Mouse (Mus musculus) right cerebral cortex, postnatal 4 days (tissue): ENCODE results near the gene Olfr1188.
"Not testable (repeated sequence)": the region's sequence is repeated elsewhere in the genome, so short reads cannot be mapped to it uniquely, and the experiment has no call there.

Experiments
- DNase-seq: peaks from one replicate; pipeline ENCODE4 v3.0.0-alpha.2; 2022

Gene Olfr1188

DNA sequence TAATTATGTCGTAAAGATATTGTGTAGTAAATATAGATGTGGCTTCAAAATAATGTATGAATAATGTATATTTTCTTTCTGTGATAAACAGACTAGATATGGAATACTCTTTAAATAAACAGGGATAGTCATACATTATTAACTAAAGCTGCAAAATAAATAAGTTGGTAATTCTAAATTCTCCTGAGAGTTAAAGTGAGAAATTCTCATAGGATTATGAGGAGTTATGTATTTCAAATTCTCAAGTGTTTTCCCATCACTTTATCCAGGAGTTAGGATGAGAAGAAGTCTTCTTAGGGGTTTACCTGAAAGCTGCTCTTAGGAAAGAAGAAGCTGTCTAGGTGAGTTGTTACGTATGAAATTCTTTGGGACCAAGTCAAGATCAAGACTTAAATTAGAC, at the start of gene Olfr1188:
Gene Olfr1188, plus strand, starts transcription at position 301 of the 400 bp plus-strand sequence.
- no peak for DNase-seq

- DNase-seq: no peak
These were observed 38.5 kb upstream of the Olfr1188 start, which contains the start of gene Olfr1186 for GRCm38 (mm10) chr2:88518251-88518650. Gene Olfr1186 (plus strand): TSS chr2:88518551.

DNA sequence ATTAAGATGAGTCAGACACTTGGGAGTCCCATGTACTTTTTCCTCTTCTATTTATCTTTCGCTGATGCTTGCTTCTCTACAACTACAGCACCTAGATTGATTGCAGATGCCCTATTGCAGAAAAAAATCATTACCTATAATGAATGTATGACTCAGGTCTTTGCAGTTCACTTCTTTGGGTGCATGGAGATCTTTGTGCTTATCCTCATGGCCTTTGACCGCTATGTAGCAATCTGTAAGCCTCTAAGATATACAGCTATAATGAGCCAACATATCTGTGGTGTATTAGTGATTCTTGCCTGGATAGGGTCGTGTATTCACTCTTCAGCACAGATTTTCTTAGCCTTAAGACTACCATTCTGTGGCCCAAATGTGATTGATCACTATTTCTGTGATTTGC, 31.0 kb upstream of the Olfr1188 start:
- no peak for DNase-seq

DNA sequence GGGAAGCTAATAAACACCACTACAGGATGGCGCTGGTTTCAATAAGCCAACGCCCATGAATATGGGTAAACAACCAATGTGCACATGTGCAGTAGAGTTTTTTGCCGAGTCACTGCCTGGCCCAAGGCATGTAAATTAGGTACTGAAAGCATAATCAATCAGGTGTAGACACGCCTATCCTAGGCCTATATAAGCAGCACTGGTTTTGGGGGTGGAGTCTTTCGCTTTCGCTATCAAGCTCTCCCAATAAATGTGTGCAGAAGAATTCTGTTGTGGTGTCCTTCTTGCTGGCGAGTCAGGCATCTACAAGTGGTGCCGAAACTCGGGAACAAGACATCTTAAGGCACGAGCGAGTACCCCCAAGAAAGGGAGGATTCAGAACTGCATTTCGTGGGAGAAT, 16.0 kb downstream of the Olfr1188 start:
- DNase-seq: not testable (repeated sequence)

GRCm38 (mm10) chr2:88586154-88586553, 29.4 kb downstream of the Olfr1188 start, which contains the start of gene Olfr1189:
Gene Olfr1189 (plus strand): TSS chr2:88586454.
- DNase-seq: no peak
